Mouse (Mus musculus): ENCODE measurements at regions not wholly inside any gene's neighbourhood (a gene's known extent, or its start where the extent isn't known, plus 50 kb on each side); places are given as distances from the start of the nearest gene placed in this dataset.

- no peak for TF ChIP-seq POLR2A (IDR thresholded peaks at IDR 0.05; ENCODE audit: insufficient read depth, low read depth, low read length)
- no peak for TF ChIP-seq CTCF (IDR thresholded peaks at IDR 0.05)
- no peak for TF ChIP-seq EP300 (IDR thresholded peaks at IDR 0.05; ENCODE audit: insufficient read depth, low read depth, low read length)
Observed at GRCm38 (mm10) chr4:22833851-22834440, 345.8 kb upstream of the Pou3f2 start.
